Mouse (Mus musculus): ENCODE measurements around the gene Pianp. TPM values are rescaled to one million over a fixed set of nuclear protein-coding genes. Genes with fewer than 3 reads are reported as not detected.

Pianp gene
- polyA plus RNA-seq, 1 experiment, result 104 TPM

GRCm38 (mm10) chr6:125039533-125040153 is 43.1 kb downstream of the Pianp start, which contains the start of gene Ing4:
Ing4 (plus strand) TSS chr6:125039760.
- H3K4me1 ChIP-seq (ENCODE audit: control insufficient read depth, insufficient read depth, low read length), result no peaks in the 10 kb centered on the region
- H3K4me3 ChIP-seq (replicated peaks; ENCODE audit: insufficient read depth, low read depth, low read length), result peak within 1 kb of the TSS; percentile 96
- no peak for TF ChIP-seq CTCF (IDR thresholded peaks at IDR 0.05; ENCODE audit: borderline replicate concordance, insufficient read depth, low read depth, low read length)
- peak; percentile 50; the same call in 1 of the 2 replicates for TF ChIP-seq POLR2A (IDR thresholded peaks at IDR 0.05; ENCODE audit: borderline replicate concordance, insufficient read depth, low read length)
- DNase-seq, result peak; percentile 89 to 95
- H3K27ac ChIP-seq (ENCODE audit: insufficient read depth, low read length), result no peak within 1 kb of the TSS
- no peaks in the 10 kb centered on the region for H3K27me3 ChIP-seq (ENCODE audit: control insufficient read depth, insufficient read depth, low read length)
- WGBS, result under 1% methylated on average over 26 of the region's 26 CpGs

GRCm38 (mm10) chr6:125040221-125040620 is 43.7 kb downstream of the Pianp start:
- TF ChIP-seq CTCF (IDR thresholded peaks at IDR 0.05; ENCODE audit: borderline replicate concordance, insufficient read depth, low read depth, low read length) (no peak), POLR2A (IDR thresholded peaks at IDR 0.05; ENCODE audit: borderline replicate concordance, insufficient read depth, low read length) (no peak)
- H3K4me1 ChIP-seq (ENCODE audit: control insufficient read depth, insufficient read depth, low read length), result no peaks in the 10 kb centered on the region
- H3K27me3 ChIP-seq (ENCODE audit: control insufficient read depth, insufficient read depth, low read length), result no peaks in the 10 kb centered on the region
- DNase-seq, result no peak
- peak overlapping the region; percentile 96 for H3K4me3 ChIP-seq (replicated peaks; ENCODE audit: insufficient read depth, low read depth, low read length)
- H3K27ac ChIP-seq (ENCODE audit: insufficient read depth, low read length), result no peak overlapping the region
- 22% methylated on average over 7 of the region's 7 CpGs for WGBS

- no peak for DNase-seq
- no peak for TF ChIP-seq CTCF (IDR thresholded peaks at IDR 0.05; ENCODE audit: borderline replicate concordance, insufficient read depth, low read depth, low read length)
- TF ChIP-seq POLR2A (IDR thresholded peaks at IDR 0.05; ENCODE audit: borderline replicate concordance, insufficient read depth, low read length), result no peak
- no peaks in the 10 kb centered on the region for H3K27me3 ChIP-seq (ENCODE audit: control insufficient read depth, insufficient read depth, low read length)
- no peak overlapping the region for H3K4me3 ChIP-seq (replicated peaks; ENCODE audit: insufficient read depth, low read depth, low read length)
- 84% methylated on average over 7 of the region's 7 CpGs for WGBS
- no peak overlapping the region for H3K27ac ChIP-seq (ENCODE audit: insufficient read depth, low read length)
- H3K4me1 ChIP-seq (ENCODE audit: control insufficient read depth, insufficient read depth, low read length), result no peaks in the 10 kb centered on the region
Measured at GRCm38 (mm10) chr6:125041047-125041446, 44.6 kb downstream of the Pianp start.

- 0 out of 2 replicates have a peak, but pooled peaks cover 4% of the 10 kb centered on the region for H3K4me1 ChIP-seq (ENCODE audit: control insufficient read depth, insufficient read depth, low read length)
- TF ChIP-seq CTCF (IDR thresholded peaks at IDR 0.05; ENCODE audit: borderline replicate concordance, insufficient read depth, low read depth, low read length) (no peak), POLR2A (IDR thresholded peaks at IDR 0.05; ENCODE audit: borderline replicate concordance, insufficient read depth, low read length) (no peak)
- no peak overlapping the region for H3K27ac ChIP-seq (ENCODE audit: insufficient read depth, low read length)
- WGBS, result 94% methylated on average over 7 of the region's 7 CpGs
- no peaks in the 10 kb centered on the region for H3K27me3 ChIP-seq (ENCODE audit: control insufficient read depth, insufficient read depth, low read length)
- no peak overlapping the region for H3K4me3 ChIP-seq (replicated peaks; ENCODE audit: insufficient read depth, low read depth, low read length)
- no peak for DNase-seq
Measured at GRCm38 (mm10) chr6:125042081-125042480, 45.6 kb downstream of the Pianp start.

- no peak overlapping the region for H3K4me3 ChIP-seq (replicated peaks; ENCODE audit: insufficient read depth, low read depth, low read length)
- DNase-seq, result peak; percentile 84 to 85
Measured at GRCm38 (mm10) chr6:125046691-125047090, 50.2 kb downstream of the Pianp start.

GRCm38 (mm10) chr6:125049678-125050077 is 53.2 kb downstream of the Pianp start, which contains the start of gene Acrbp:
Acrbp (plus strand) TSS chr6:125049689.
- H3K27me3 ChIP-seq (ENCODE audit: control insufficient read depth, insufficient read depth, low read length), result no peaks in the 10 kb centered on the region
- H3K4me3 ChIP-seq (replicated peaks; ENCODE audit: insufficient read depth, low read depth, low read length), result no peak within 1 kb of the TSS
- TF ChIP-seq POLR2A (IDR thresholded peaks at IDR 0.05; ENCODE audit: borderline replicate concordance, insufficient read depth, low read length), result no peak
- TF ChIP-seq CTCF (IDR thresholded peaks at IDR 0.05; ENCODE audit: borderline replicate concordance, insufficient read depth, low read depth, low read length), result no peak
- no peak for DNase-seq
- H3K27ac ChIP-seq (ENCODE audit: insufficient read depth, low read length), result no peak within 1 kb of the TSS
- WGBS, result 51% methylated on average over 20 of the region's 20 CpGs
- H3K4me1 ChIP-seq (ENCODE audit: control insufficient read depth, insufficient read depth, low read length), result 0 out of 2 replicates have a peak, but pooled peaks cover 4% of the 10 kb centered on the region

More at GRCm38 (mm10) chr6:125046691-125047090, 50.2 kb downstream of the Pianp start:
- Histone ChIP-seq H3K27ac (ENCODE audit: insufficient read depth, low read length) (no peak overlapping the region; the same call in 1 of the 2 replicates), H3K4me1 (ENCODE audit: control insufficient read depth, insufficient read depth, low read length) (0 out of 2 replicates have a peak, but pooled peaks cover 4% of the 10 kb centered on the region), H3K27me3 (ENCODE audit: control insufficient read depth, insufficient read depth, low read length) (no peaks in the 10 kb centered on the region)
- TF ChIP-seq CTCF (IDR thresholded peaks at IDR 0.05; ENCODE audit: borderline replicate concordance, insufficient read depth, low read depth, low read length) (peak; percentile 93), POLR2A (IDR thresholded peaks at IDR 0.05; ENCODE audit: borderline replicate concordance, insufficient read depth, low read length) (no peak)
- WGBS, result 3% methylated on average over 5 of the region's 5 CpGs

GRCm38 (mm10) chr6:125051237-125051636 is 54.7 kb downstream of the Pianp start:
- 60% methylated on average over 5 of the region's 5 CpGs for whole genome bisulfite sequencing
- H3K27ac ChIP-seq (ENCODE audit: insufficient read depth, low read length), result no peak overlapping the region
- DNase-seq, result peak in 1 of 2 experiments; percentile 18
- H3K27me3 ChIP-seq (ENCODE audit: control insufficient read depth, insufficient read depth, low read length), result no peaks in the 10 kb centered on the region
- H3K4me3 ChIP-seq (replicated peaks; ENCODE audit: insufficient read depth, low read depth, low read length), result no peak overlapping the region
- TF ChIP-seq POLR2A (IDR thresholded peaks at IDR 0.05; ENCODE audit: borderline replicate concordance, insufficient read depth, low read length) (no peak), CTCF (IDR thresholded peaks at IDR 0.05; ENCODE audit: borderline replicate concordance, insufficient read depth, low read depth, low read length) (peak; percentile 37; the same call in 1 of the 2 replicates)
- 0 out of 2 replicates have a peak, but pooled peaks cover 4% of the 10 kb centered on the region for H3K4me1 ChIP-seq (ENCODE audit: control insufficient read depth, insufficient read depth, low read length)

Other genes with a start within 250 kb of the Pianp start
- gene Gm45234, start 240.7 kb upstream of the Pianp start, polyA plus RNA-seq (2012; rRNA removed), result not detected in 2 replicates
- gene Atn1, start 240.2 kb upstream of the Pianp start, polyA plus RNA-seq (2012; rRNA removed), result 83.5 and 90.3 TPM in 2 replicates
- gene Eno2, start 227.0 kb upstream of the Pianp start, polyA plus RNA-seq (2012; rRNA removed), result 888 and 918 TPM in 2 replicates
- gene Lrrc23, start 217.0 kb upstream of the Pianp start, polyA plus RNA-seq (2012; rRNA removed), result 4.9 and 6.7 TPM in 2 replicates
- gene Spsb2, start 188.0 kb upstream of the Pianp start, polyA plus RNA-seq (2012; rRNA removed), result 12.1 and 13.8 TPM in 2 replicates
- 1,162 and 1,205 TPM in 2 replicates for gene Tpi1, start 182.4 kb upstream of the Pianp start, polyA plus RNA-seq (2012; rRNA removed)
- gene Usp5, start 167.2 kb upstream of the Pianp start, polyA plus RNA-seq (2012; rRNA removed), result 155 and 159 TPM in 2 replicates
- 1.3 and 1.4 TPM in 2 replicates for gene Cdca3, start 167.1 kb upstream of the Pianp start, polyA plus RNA-seq (2012; rRNA removed)
- 0.84 and 1.3 TPM in 2 replicates for gene Gnb3, start 156.4 kb upstream of the Pianp start, polyA plus RNA-seq (2012; rRNA removed)
- 106 and 112 TPM in 2 replicates for gene P3h3, start 138.9 kb upstream of the Pianp start, polyA plus RNA-seq (2012; rRNA removed)
- gene Gpr162, start 132.7 kb upstream of the Pianp start, polyA plus RNA-seq (2012; rRNA removed), result 177 and 183 TPM in 2 replicates
- gene Cd4, start 108.5 kb upstream of the Pianp start, polyA plus RNA-seq (2012; rRNA removed), result 0.05 and 0.26 TPM in 2 replicates
- gene Lag3, start 85.0 kb upstream of the Pianp start, polyA plus RNA-seq (2012; rRNA removed), result 1.5 TPM in 2 replicates
- 958 and 983 TPM in 2 replicates for gene Ptms, start 76.6 kb upstream of the Pianp start, polyA plus RNA-seq (2012; rRNA removed)
- 669 and 677 TPM in 2 replicates for gene Mlf2, start 65.3 kb upstream of the Pianp start, polyA plus RNA-seq (2012; rRNA removed)
- gene Cops7a, start 31.2 kb upstream of the Pianp start, polyA plus RNA-seq (2012; rRNA removed), result 276 and 289 TPM in 2 replicates
- gene Zfp384, start 12.5 kb downstream of the Pianp start, polyA plus RNA-seq (2012; rRNA removed), result 57.3 and 64.8 TPM in 2 replicates
- 75.7 and 80.2 TPM in 2 replicates for gene Ing4, start 43.1 kb downstream of the Pianp start, polyA plus RNA-seq (2012; rRNA removed)
- gene Acrbp, start 53.0 kb downstream of the Pianp start, polyA plus RNA-seq (2012; rRNA removed), result 23.7 and 24.8 TPM in 2 replicates
- 0.57 and 0.84 TPM in 2 replicates for gene Lpar5, start 71.2 kb downstream of the Pianp start, polyA plus RNA-seq (2012; rRNA removed)
- 110 and 112 TPM in 2 replicates for gene Chd4, start 99.3 kb downstream of the Pianp start, polyA plus RNA-seq (2012; rRNA removed)
- gene Nop2, start 135.2 kb downstream of the Pianp start, polyA plus RNA-seq (2012; rRNA removed), result 24.5 and 24.9 TPM in 2 replicates
- gene Iffo1, start 148.5 kb downstream of the Pianp start, polyA plus RNA-seq (2012; rRNA removed), result 95.4 and 96.0 TPM in 2 replicates
- gene Gapdh, start 169.8 kb downstream of the Pianp start, polyA plus RNA-seq (2012; rRNA removed), result 5,061 and 5,782 TPM in 2 replicates
- 80.8 and 85.4 TPM in 2 replicates for gene Ncapd2, start 195.0 kb downstream of the Pianp start, polyA plus RNA-seq (2012; rRNA removed)
- 61.6 and 70.4 TPM in 2 replicates for gene Mrpl51, start 195.1 kb downstream of the Pianp start, polyA plus RNA-seq (2012; rRNA removed)
- gene Vamp1, start 218.9 kb downstream of the Pianp start, polyA plus RNA-seq (2012; rRNA removed), result 556 and 718 TPM in 2 replicates
- 6.3 TPM in 2 replicates for gene Tapbpl, start 235.2 kb downstream of the Pianp start, polyA plus RNA-seq (2012; rRNA removed)
- 0.13 TPM in 1 of 2 replicates, not detected in the other for gene Cd27, start 240.3 kb downstream of the Pianp start, polyA plus RNA-seq (2012; rRNA removed)